Mouse (Mus musculus): ENCODE data around the gene Vezt.

Vezt gene

DNA sequence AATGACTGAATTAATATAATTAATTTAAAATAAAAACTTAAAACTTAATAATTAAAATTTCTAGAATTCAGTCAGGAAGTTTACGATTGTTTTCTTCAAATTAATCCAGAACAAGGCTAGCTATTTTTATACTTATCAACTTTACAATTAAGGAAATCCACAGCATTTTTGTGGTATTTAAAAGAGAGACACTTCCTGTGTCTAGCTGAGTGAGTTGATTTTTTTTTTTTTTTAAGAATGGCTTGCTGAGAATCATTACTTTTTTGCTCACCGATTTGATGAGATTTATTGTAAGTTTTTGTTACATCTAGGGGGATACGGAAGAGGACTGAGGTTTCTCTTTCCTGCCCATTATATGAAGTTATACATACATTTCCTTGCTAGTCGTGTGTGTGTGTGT lies 2.0 kb upstream of the Vezt start:
- DNase-seq (ENCODE audit: low spot score in 2 of 2) = no peak

GRCm38 (mm10) chr10:94037196-94037595 lies 1.6 kb upstream of the Vezt start:
- no peak for DNase-seq (ENCODE audit: low spot score in 2 of 2)

GRCm38 (mm10) chr10:94036375-94036758 lies 750 bp upstream of the Vezt start:
- no peak for DNase-seq (ENCODE audit: low spot score in 2 of 2)

- DNase-seq (ENCODE audit: low spot score in 2 of 2) = peak; percentile 63 to 64
Observed at GRCm38 (mm10) chr10:94034876-94035657, 550 bp downstream of the Vezt start.

DNA sequence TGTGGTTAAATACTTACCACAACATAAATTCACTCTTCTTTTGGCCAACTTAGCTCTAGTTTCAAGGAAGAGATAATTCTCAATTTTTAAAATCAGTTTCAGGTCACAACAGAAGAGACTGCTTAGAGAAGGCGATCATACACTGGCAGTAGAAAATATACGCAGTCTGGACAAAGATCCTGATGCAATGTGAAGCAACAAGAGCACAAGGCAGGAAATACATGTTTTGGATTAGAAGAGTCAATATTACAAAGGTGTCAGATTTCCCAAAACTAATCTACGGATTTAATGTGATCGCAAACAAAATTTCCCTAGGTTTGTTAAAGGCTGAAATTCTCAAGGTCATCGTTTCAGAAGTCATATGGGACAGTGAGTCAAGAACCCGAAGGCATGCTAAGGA lies 4.5 kb downstream of the Vezt start:
- DNase-seq (ENCODE audit: low spot score in 2 of 2) = no peak

DNA sequence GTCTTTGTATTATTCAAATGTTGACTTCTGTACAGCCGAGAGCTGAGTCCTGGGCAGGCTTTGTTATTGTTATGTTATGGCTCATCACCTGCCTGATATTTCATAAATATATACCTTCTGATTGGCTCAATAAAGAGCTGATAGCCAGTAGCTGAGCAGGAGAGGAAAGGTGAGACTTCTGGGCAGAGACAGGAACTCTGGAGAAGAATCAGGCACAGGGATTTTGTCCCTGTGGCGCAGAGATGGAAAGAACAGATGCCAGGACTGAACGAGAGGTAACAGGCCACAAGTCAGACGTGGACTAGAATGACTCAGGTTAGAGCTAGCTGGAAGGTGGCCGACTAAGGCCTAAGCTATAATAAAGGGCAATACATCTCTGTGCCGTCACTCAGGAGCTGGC lies 7.1 kb downstream of the Vezt start:
- DNase-seq (ENCODE audit: low spot score in 2 of 2) = no peak

DNA sequence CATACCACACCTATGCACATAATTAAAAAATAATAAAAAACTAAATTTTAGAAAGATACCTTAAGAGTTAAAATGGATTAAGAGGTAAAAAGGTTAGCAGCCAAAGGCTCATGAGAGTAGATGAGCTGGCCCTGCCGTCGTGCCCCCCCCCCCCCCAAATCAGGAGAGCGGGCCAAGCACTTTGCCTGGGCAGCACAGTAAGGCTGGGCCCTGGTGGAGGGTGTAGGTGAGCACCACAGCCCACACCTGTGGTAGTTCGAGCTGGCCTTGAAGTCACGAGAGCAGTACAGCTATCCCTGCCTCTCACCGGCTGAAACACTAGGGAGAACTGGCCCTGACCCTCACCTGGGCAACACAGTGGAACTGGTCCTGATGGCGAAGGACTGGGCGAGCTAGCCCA lies 10.5 kb downstream of the Vezt start:
- no peak for DNase-seq (ENCODE audit: low spot score in 2 of 2)

GRCm38 (mm10) chr10:94021059-94021458 lies 14.6 kb downstream of the Vezt start:
- no peak for DNase-seq (ENCODE audit: low spot score in 2 of 2)

GRCm38 (mm10) chr10:94020587-94020986 lies 15.0 kb downstream of the Vezt start:
- no peak for DNase-seq (ENCODE audit: low spot score in 2 of 2)

DNA sequence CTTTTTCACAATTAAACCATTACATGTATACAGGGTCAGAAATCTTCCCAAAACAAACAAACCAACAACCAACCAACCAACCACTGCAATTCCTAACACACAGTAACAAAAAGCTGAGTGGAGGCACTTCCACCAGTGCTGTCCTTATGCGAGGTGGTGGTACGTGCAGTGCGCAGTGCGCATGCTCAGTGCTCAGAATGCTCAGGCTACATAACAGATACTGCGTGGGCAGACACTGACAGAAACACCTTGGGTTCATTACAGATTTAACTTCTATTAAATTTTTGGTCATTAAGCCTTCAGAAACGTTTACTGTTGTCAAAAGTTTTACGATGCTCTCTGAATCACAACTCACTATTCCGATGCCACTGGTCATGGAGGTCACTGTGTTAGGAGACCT lies 18.2 kb downstream of the Vezt start:
- no peak for DNase-seq (ENCODE audit: low spot score in 2 of 2)

DNA sequence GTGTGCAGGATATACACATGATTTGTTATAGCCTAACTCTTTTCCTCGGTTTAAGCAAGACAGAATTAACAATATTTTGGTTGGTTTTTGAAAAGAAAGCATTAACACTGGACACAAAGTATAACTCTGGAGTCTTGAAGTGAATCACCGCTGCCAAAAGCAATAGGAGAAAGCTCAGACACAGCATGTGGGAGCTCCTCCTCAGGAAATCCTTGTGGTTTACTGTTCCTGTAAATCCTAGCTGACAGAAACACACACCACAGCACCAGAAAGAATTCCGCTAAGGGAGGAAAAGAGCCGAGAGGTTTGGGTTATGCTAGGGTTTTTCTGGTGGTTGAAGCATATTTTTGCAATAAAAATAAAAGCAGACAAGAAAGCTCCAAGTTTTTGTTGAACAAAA lies 21.4 kb downstream of the Vezt start:
- no peak for DNase-seq (ENCODE audit: low spot score in 2 of 2)

DNA sequence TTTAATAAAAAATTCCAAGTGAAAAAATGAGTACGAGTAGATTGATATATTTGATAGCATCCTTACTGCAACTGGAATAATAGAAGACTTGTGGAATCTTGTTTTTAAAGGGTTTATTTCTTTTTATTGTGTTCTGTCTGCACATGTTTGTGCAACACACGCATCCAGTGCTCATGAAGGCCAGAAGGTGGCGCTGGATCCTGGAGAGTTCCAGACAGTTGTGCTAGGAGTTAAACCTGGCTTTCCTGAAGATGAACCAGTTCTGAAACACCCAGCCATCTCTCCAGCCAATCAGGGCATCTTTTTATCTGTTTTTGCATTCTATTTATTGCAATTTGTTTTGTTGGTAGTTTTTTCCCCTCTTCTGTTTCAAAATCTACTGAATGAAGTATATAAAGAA lies 22.4 kb downstream of the Vezt start:
- DNase-seq (ENCODE audit: low spot score in 2 of 2) = peak; percentile 7 to 44

- DNase-seq (ENCODE audit: low spot score in 2 of 2) = no peak
Observed at GRCm38 (mm10) chr10:94011024-94011423, 24.6 kb downstream of the Vezt start.

DNA sequence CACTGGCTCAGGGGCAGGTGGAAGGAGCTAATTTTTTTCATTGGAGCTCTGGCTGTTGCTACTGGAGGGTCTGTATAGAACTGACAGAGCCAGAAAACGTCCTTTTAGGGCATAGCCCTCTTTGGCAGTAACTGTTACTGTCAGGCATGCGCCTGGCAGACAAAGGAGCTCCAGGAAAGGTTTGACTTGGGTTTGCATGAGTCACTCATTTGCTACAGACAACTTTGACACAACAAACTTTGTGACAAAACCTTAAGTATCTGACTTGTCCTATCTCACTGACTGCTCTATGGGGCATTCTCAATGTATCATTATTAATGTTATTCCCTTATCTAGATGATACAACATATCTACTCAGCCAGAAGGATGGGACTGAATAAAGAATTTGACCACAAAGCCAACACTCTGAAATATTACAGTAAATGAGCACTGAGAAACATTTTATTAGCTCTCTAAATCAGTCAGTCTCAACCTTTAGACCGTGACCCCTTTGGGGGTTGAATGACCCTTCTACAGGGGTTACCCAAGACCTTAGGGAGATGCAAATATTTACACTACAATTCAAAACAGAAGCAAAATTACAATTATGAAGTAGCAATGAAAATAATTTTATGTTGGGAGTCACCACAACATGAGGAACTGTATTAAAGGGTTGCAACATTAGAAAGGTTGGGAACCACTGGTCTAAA lies 25.5 kb downstream of the Vezt start:
- DNase-seq (ENCODE audit: low spot score in 2 of 2) = no peak

- no peak for DNase-seq (ENCODE audit: low spot score in 2 of 2)
Observed at GRCm38 (mm10) chr10:94008356-94008755, 27.3 kb downstream of the Vezt start.

DNA sequence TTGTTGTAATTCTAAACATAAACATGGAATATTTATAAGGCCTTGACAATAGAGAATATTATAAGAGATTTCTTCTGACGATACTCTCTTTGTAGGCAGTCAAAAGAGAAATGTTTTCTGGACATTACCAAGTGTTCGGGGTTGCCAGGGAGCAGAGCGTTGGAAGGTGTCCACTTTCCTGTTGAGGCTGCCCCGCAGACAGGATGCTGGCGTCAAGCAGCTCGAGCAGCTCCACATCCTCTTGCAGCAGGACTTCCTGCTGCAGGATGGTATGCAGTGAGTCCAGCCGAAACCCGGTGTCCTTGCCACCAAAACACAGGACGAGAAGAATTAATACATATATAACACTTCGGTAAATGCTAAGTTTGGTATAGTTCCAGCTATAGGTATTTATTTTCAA lies 35.4 kb downstream of the Vezt start:
- DNase-seq (ENCODE audit: low spot score in 2 of 2) = no peak

DNA sequence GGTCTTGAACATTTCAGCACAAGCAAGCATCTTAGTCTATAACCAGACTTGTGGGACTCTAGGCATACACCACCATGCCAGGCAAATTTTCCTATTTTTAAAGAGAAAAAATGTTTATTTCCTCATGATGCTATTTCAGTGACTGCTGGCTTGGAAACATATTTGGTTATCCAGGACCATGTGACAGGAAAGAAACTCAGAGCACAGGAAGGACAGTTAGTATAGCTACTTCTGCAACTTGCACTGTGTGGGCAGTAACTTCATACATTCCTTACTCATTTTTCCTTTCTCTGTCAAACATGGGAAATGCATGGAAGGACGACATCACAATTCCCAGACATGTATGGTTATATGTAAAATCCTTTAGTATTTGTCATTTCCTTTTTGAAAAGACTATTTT lies 36.3 kb downstream of the Vezt start:
- DNase-seq (ENCODE audit: low spot score in 2 of 2) = no peak

- no peak for DNase-seq (ENCODE audit: low spot score in 2 of 2)
Observed at GRCm38 (mm10) chr10:93995100-93995499, 40.5 kb downstream of the Vezt start.

DNA sequence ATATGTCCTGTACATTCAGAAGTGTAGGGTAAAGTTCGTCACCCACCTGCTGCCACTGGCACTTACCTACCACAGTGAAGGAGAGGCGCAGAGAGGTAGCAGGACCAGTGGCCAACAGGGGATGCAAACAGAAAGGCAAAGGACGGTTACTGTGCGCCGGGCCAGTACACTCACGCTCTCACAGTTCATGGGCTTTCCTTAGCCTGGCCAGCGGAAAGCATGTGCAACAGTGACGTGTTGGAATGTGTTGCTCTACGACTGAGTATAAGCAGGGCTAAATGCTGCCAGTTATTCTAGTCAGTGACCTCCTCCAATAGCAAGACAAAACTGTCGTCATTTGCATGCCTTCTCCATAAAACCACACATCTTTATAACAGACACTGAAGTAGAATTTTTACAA lies 41.5 kb downstream of the Vezt start:
- DNase-seq (ENCODE audit: low spot score in 2 of 2) = no peak

DNA sequence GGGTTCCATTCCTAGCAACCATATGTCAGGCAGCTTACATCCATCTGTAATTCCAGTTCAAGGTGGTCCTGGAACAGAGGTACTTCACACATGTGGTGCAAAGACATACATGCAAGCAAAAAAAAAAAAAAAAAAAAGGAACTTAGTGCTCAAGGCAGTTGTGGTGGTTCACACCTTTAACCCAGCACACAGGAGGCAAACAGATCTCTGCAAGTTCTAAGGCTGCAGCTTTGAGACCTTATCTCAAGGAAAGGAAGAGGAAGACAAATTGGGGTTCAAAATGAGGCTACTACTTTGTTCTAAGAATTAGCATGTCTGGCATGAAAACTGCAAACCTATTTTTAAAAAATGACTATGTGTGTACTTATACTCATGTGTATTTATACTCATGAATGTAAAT lies 50.3 kb downstream of the Vezt start:
- no peak for DNase-seq (ENCODE audit: low spot score in 2 of 2)

DNA sequence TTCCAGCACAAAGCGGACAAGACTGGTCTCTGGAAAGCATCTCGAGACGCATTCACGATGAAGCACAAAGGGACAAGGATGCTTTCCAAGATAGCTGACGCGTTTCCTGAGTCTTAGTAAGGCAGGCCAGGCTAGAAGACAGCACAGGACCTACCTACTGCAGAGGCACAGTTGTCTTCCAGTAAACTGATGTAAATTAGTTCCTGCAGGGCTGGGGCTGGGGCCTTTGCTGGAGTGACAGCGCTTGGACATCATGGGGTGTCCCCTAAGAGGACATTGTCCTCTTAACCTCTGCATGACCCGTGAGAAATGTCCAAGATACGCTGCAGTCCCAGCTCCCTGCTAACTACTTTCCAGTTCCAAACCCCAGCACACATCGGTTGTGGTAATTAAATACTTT lies 66.3 kb downstream of the Vezt start:
- no peak for DNase-seq (ENCODE audit: low spot score in 2 of 2)

DNA sequence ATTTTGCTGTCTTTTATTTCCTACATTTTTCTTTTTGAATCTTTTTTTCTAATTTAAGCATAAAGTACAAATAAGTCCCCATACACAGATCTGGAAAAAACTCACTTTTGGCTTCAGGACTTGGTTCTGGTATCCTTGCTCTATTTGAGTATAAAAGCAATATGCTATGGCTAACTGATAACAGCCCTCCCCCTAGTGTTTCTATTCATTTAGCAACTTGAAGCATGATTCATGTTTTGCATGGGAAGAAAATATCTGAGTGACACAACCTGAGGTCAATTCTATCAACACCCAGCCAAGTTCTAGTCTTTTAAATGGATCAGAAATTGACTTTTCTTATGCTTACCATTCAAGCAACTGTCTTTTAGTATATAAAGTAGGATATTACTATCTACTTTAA lies 68.1 kb downstream of the Vezt start:
- DNase-seq (ENCODE audit: low spot score in 2 of 2) = no peak

DNA sequence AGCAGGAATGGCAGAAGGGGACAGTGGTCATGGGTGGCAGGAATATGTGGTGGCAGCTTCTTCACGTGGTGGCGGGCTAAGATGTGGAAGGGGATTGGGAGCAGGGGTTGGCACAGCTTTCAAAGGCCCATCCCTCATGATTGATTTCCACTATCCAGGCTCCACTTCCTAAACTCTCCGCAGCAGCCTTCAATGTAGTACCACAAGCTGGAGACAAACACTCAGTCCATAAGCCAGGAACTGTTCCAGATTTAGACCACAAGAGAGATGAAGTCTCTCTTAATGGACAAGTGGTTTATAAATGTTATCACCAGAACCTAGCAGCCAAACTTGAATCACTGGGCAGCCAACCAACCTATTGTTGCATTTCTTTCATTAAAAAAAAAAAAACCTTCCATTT lies 81.6 kb downstream of the Vezt start:
- DNase-seq (ENCODE audit: low spot score in 2 of 2) = no peak

- no peak for DNase-seq (ENCODE audit: low spot score in 2 of 2)
Observed at GRCm38 (mm10) chr10:93953504-93953903, 82.1 kb downstream of the Vezt start.

All from urinary bladder, postnatal 36 days (tissue).